Mouse (Mus musculus): ENCODE data around the gene 1700023F06Rik. TPM values are rescaled to one million over a fixed set of nuclear protein-coding genes. Genes with fewer than 3 reads are reported as not detected.
"Not testable (repeated sequence)": the region's sequence is repeated elsewhere in the genome, so short reads cannot be mapped to it uniquely, and the experiment has no call there.

Gene 1700023F06Rik
- polyA plus RNA-seq, 1 experiment from 2014 or later = 0.15 TPM

DNA sequence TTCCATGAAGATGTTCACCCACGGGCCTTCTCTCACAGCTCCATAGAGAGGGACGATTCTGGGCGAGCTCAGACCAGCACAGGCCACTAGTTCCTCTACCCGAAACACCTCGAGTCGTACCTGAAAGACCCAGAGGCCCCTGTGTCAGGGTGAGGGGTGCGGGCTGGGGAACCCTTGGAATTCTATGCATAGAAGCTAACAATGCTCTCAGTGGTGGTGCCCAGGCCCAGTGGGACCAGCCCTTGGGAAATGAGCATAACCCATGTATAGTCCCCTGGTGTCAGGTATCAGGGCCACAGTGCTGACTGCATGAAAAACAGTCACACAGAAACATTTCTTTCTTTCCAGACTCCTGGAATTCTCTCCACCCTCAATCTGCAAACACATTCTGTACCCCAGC lies 23.0 kb upstream of the 1700023F06Rik start:
- no peak overlapping the region for H3K4me3 ChIP-seq (ENCODE audit: low read depth, low read length)
- no peaks in the 10 kb centered on the region for H3K27me3 ChIP-seq (replicated peaks; ENCODE audit: control insufficient read depth, insufficient read depth, low read length)
- ATAC-seq (replicated peaks; ENCODE audit: low FRiP score) = no peak
- DNase-seq (ENCODE audit: low spot score) = no peak
- H3K4me2 ChIP-seq = no peak overlapping the region
- WGBS = 83% methylated on average over 7 of the region's 7 CpGs
- H3K9me3 ChIP-seq (ENCODE audit: control insufficient read depth, low read length) = no peaks in the 10 kb centered on the region
- H3K9ac ChIP-seq (ENCODE audit: low read depth, low read length) = no peak overlapping the region
- 0 out of 2 replicates have a peak, but pooled peaks cover 2% of the 10 kb centered on the region for H3K4me1 ChIP-seq (replicated peaks; ENCODE audit: control insufficient read depth, insufficient read depth, low read length)
- H3K36me3 ChIP-seq (ENCODE audit: control insufficient read depth, insufficient read depth, low read length) = peaks cover 4% of the 10 kb centered on the region; the same call in 1 of the 2 replicates
- no peak overlapping the region for H3K27ac ChIP-seq (ENCODE audit: low read depth, low read length)

DNA sequence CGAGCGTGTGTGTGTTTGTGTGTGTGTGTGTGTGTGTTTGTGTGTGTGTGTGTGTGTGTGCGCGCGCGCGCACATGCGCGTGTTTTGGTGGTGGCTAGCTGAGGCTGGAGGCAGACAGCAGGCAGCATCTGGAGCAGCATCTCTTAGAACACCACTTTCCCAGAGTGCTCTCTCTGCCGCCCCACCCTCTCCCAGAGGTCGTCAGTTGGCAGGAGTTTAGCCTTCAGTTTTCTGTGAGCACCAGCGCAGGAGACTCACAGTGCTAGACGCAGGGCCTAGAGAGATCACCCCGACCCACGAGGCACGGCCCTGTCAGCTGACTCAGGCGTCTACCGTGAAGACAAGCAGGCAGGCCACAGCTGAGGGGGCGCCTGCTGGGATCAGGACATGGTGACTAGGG lies 22.3 kb upstream of the 1700023F06Rik start:
- no peak overlapping the region for H3K27ac ChIP-seq (ENCODE audit: low read depth, low read length)
- no peaks in the 10 kb centered on the region for H3K9me3 ChIP-seq (ENCODE audit: control insufficient read depth, low read length)
- no peak overlapping the region for H3K4me3 ChIP-seq (ENCODE audit: low read depth, low read length)
- no peak for DNase-seq (ENCODE audit: low spot score)
- WGBS = 85% methylated on average over 19 of the region's 19 CpGs
- no peak overlapping the region for H3K9ac ChIP-seq (ENCODE audit: low read depth, low read length)
- ATAC-seq (replicated peaks; ENCODE audit: low FRiP score) = no peak
- peaks cover 4% of the 10 kb centered on the region; the same call in 1 of the 2 replicates for H3K36me3 ChIP-seq (ENCODE audit: control insufficient read depth, insufficient read depth, low read length)
- H3K4me1 ChIP-seq (replicated peaks; ENCODE audit: control insufficient read depth, insufficient read depth, low read length) = 0 out of 2 replicates have a peak, but pooled peaks cover 2% of the 10 kb centered on the region
- H3K27me3 ChIP-seq (replicated peaks; ENCODE audit: control insufficient read depth, insufficient read depth, low read length) = no peaks in the 10 kb centered on the region
- no peak overlapping the region for H3K4me2 ChIP-seq

- H3K9me3 ChIP-seq (ENCODE audit: control insufficient read depth, low read length) = no peaks in the 10 kb centered on the region
- ATAC-seq (replicated peaks; ENCODE audit: low FRiP score) (no peak), DNase-seq (ENCODE audit: low spot score) (no peak)
- no peaks in the 10 kb centered on the region for H3K27me3 ChIP-seq (replicated peaks; ENCODE audit: control insufficient read depth, insufficient read depth, low read length)
- peaks cover 4% of the 10 kb centered on the region for H3K36me3 ChIP-seq (ENCODE audit: control insufficient read depth, insufficient read depth, low read length)
- no peak overlapping the region for H3K4me2 ChIP-seq
- peaks cover 5% of the 10 kb centered on the region; the same call in 1 of the 2 replicates for H3K4me1 ChIP-seq (replicated peaks; ENCODE audit: control insufficient read depth, insufficient read depth, low read length)
- no peak overlapping the region for H3K4me3 ChIP-seq (ENCODE audit: low read depth, low read length)
- 94% methylated on average over 2 of the region's 2 CpGs for WGBS
- H3K9ac ChIP-seq (ENCODE audit: low read depth, low read length) = no peak overlapping the region
- H3K27ac ChIP-seq (ENCODE audit: low read depth, low read length) = no peak overlapping the region
Observed at GRCm38 (mm10) chr11:103229608-103230007, 21.2 kb upstream of the 1700023F06Rik start.

GRCm38 (mm10) chr11:103223951-103224456 lies 15.6 kb upstream of the 1700023F06Rik start:
- no peak for ATAC-seq (replicated peaks; ENCODE audit: low FRiP score)
- WGBS = 74% methylated on average over 18 of the region's 18 CpGs
- H3K36me3 ChIP-seq (ENCODE audit: control insufficient read depth, insufficient read depth, low read length) = no peaks in the 10 kb centered on the region; the same call in none of the 2 replicates
- H3K4me3 ChIP-seq (ENCODE audit: low read depth, low read length) = no peak overlapping the region
- no peak overlapping the region for H3K4me2 ChIP-seq
- H3K4me1 ChIP-seq (replicated peaks; ENCODE audit: control insufficient read depth, insufficient read depth, low read length) = peaks cover 5% of the 10 kb centered on the region; the same call in 1 of the 2 replicates
- no peaks in the 10 kb centered on the region for H3K9me3 ChIP-seq (ENCODE audit: control insufficient read depth, low read length)
- no peak overlapping the region; the same call in 1 of the 2 replicates for H3K27ac ChIP-seq (ENCODE audit: low read depth, low read length)
- DNase-seq (ENCODE audit: low spot score) = no peak
- peaks cover 2% of the 10 kb centered on the region; the same call in 1 of the 2 replicates for H3K27me3 ChIP-seq (replicated peaks; ENCODE audit: control insufficient read depth, insufficient read depth, low read length)
- no peak overlapping the region for H3K9ac ChIP-seq (ENCODE audit: low read depth, low read length)

GRCm38 (mm10) chr11:103223444-103223843 lies 15.1 kb upstream of the 1700023F06Rik start:
- Histone ChIP-seq H3K27ac (ENCODE audit: low read depth, low read length) (no peak overlapping the region), H3K36me3 (ENCODE audit: control insufficient read depth, insufficient read depth, low read length) (no peaks in the 10 kb centered on the region; the same call in none of the 2 replicates), H3K27me3 (replicated peaks; ENCODE audit: control insufficient read depth, insufficient read depth, low read length) (peaks cover 2% of the 10 kb centered on the region; the same call in 1 of the 2 replicates), H3K4me1 (replicated peaks; ENCODE audit: control insufficient read depth, insufficient read depth, low read length) (peaks cover 5% of the 10 kb centered on the region; the same call in 1 of the 2 replicates), H3K9me3 (ENCODE audit: control insufficient read depth, low read length) (no peaks in the 10 kb centered on the region), H3K4me2 (no peak overlapping the region), H3K4me3 (ENCODE audit: low read depth, low read length) (no peak overlapping the region), H3K9ac (ENCODE audit: low read depth, low read length) (no peak overlapping the region)
- DNase-seq (ENCODE audit: low spot score) (no peak), ATAC-seq (replicated peaks; ENCODE audit: low FRiP score) (no peak)
- 72% methylated on average over 10 of the region's 10 CpGs for WGBS

DNA sequence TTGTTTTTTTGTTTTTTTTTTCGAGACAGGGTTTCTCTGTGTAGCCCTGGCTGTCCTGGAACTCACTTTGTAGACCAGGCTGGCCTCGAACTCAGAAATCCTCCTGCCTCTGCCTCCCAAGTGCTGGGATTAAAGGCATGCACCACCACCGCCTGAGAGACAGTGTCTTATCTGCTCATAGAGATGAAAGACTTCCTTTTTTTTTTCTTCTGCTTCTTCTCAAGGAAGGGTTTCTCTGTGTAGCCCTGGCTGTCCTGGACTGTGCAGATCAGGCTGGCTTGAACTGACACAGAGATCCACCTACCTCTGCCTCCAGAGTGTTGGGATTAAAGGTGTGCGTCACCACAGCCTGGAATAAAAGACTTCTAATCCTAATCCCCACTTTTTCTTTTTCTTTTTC lies 14.4 kb upstream of the 1700023F06Rik start:
- H3K27ac ChIP-seq (ENCODE audit: low read depth, low read length); H3K9ac ChIP-seq (ENCODE audit: low read depth, low read length); DNase-seq (ENCODE audit: low spot score); H3K9me3 ChIP-seq (ENCODE audit: control insufficient read depth, low read length); ATAC-seq (replicated peaks; ENCODE audit: low FRiP score); H3K4me3 ChIP-seq (ENCODE audit: low read depth, low read length); H3K27me3 ChIP-seq (replicated peaks; ENCODE audit: control insufficient read depth, insufficient read depth, low read length); H3K36me3 ChIP-seq (ENCODE audit: control insufficient read depth, insufficient read depth, low read length); H3K4me1 ChIP-seq (replicated peaks; ENCODE audit: control insufficient read depth, insufficient read depth, low read length); H3K4me2 ChIP-seq: not testable (repeated sequence)
- WGBS = 76% methylated on average over 4 of the region's 4 CpGs

DNA sequence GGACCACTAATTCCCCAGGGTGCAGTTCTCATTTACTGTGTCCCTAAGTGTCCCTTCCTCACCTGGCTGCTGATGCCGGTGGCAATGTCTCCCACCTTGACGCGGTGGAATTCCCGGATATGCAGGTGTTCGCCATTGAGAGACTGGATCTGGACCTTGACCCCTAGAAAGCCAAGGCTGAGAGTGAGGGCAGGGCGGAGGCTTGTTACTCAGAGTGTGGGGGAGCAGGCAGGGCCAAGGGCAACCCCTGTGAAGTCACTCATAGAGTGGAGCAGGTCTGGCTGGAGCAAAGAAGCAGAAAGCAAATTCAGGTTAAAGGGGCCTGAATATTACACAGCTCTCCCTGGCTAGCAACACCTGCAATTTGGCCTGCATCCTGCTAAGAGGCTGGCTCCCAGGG lies 13.1 kb upstream of the 1700023F06Rik start:
- Histone ChIP-seq H3K27ac (ENCODE audit: low read depth, low read length) (no peak overlapping the region), H3K4me3 (ENCODE audit: low read depth, low read length) (no peak overlapping the region), H3K36me3 (ENCODE audit: control insufficient read depth, insufficient read depth, low read length) (no peaks in the 10 kb centered on the region; the same call in 1 of the 2 replicates), H3K4me2 (no peak overlapping the region), H3K9ac (ENCODE audit: low read depth, low read length) (no peak overlapping the region), H3K4me1 (replicated peaks; ENCODE audit: control insufficient read depth, insufficient read depth, low read length) (peaks cover 4% of the 10 kb centered on the region; the same call in 1 of the 2 replicates), H3K27me3 (replicated peaks; ENCODE audit: control insufficient read depth, insufficient read depth, low read length) (peaks cover 2% of the 10 kb centered on the region; the same call in 1 of the 2 replicates), H3K9me3 (ENCODE audit: control insufficient read depth, low read length) (no peaks in the 10 kb centered on the region)
- no peak for DNase-seq (ENCODE audit: low spot score)
- ATAC-seq (replicated peaks; ENCODE audit: low FRiP score) = no peak
- 80% methylated on average over 6 of the region's 6 CpGs for WGBS

- no peaks in the 10 kb centered on the region for H3K9me3 ChIP-seq (ENCODE audit: control insufficient read depth, low read length)
- peaks cover 2% of the 10 kb centered on the region; the same call in 1 of the 2 replicates for H3K27me3 ChIP-seq (replicated peaks; ENCODE audit: control insufficient read depth, insufficient read depth, low read length)
- H3K4me2 ChIP-seq = no peak overlapping the region
- H3K4me3 ChIP-seq (ENCODE audit: low read depth, low read length) = no peak overlapping the region
- no peak overlapping the region for H3K9ac ChIP-seq (ENCODE audit: low read depth, low read length)
- ATAC-seq (replicated peaks; ENCODE audit: low FRiP score) (no peak), DNase-seq (ENCODE audit: low spot score) (no peak)
- H3K36me3 ChIP-seq (ENCODE audit: control insufficient read depth, insufficient read depth, low read length) = no peaks in the 10 kb centered on the region
- 74% methylated on average over 4 of the region's 4 CpGs for WGBS
- peaks cover 2% of the 10 kb centered on the region; the same call in 1 of the 2 replicates for H3K4me1 ChIP-seq (replicated peaks; ENCODE audit: control insufficient read depth, insufficient read depth, low read length)
- no peak overlapping the region for H3K27ac ChIP-seq (ENCODE audit: low read depth, low read length)
Observed at GRCm38 (mm10) chr11:103219995-103220394, 11.6 kb upstream of the 1700023F06Rik start.

DNA sequence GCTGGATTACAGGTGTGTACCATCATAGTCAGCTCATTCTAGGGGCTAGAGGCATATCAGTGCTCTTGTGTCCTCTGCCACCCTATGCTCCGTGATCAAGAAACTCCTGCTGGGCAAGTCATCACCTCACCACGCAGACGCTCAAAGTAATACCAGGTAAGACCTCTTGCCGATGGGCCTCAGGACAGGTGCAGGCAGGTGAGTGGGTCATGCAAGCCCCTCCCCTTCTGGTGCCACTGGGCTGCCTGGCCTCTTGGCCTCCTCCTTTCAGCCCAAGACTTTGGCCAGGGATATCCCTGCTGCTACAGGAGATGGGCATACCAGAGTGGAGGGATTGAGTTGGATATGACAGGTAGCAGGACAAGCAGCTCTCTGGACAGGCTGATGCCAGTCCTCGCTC lies 10.9 kb upstream of the 1700023F06Rik start:
- Histone ChIP-seq H3K27me3 (replicated peaks; ENCODE audit: control insufficient read depth, insufficient read depth, low read length) (peaks cover 2% of the 10 kb centered on the region; the same call in 1 of the 2 replicates), H3K36me3 (ENCODE audit: control insufficient read depth, insufficient read depth, low read length) (no peaks in the 10 kb centered on the region), H3K4me1 (replicated peaks; ENCODE audit: control insufficient read depth, insufficient read depth, low read length) (no peaks in the 10 kb centered on the region; the same call in 1 of the 2 replicates), H3K4me3 (ENCODE audit: low read depth, low read length) (no peak overlapping the region), H3K27ac (ENCODE audit: low read depth, low read length) (no peak overlapping the region), H3K9me3 (ENCODE audit: control insufficient read depth, low read length) (no peaks in the 10 kb centered on the region), H3K4me2 (no peak overlapping the region), H3K9ac (ENCODE audit: low read depth, low read length) (no peak overlapping the region)
- ATAC-seq (replicated peaks; ENCODE audit: low FRiP score) = no peak
- no peak for DNase-seq (ENCODE audit: low spot score)
- WGBS = 87% methylated on average over 5 of the region's 5 CpGs
